Mouse (Mus musculus): ENCODE results near the gene Sdhc.
"Not testable (repeated sequence)": the region's sequence is repeated elsewhere in the genome, so short reads cannot be mapped to it uniquely, and the experiment has no call there.

Sdhc gene

GRCm38 (mm10) chr1:171079825-171080224 is 70.6 kb downstream of the Sdhc start:
- not testable (repeated sequence) for DNase-seq (ENCODE audit: low spot score in 2 of 2)

- not testable (repeated sequence) for DNase-seq (ENCODE audit: low spot score in 2 of 2)
Measured at GRCm38 (mm10) chr1:171079345-171079744, 71.1 kb downstream of the Sdhc start.

DNA sequence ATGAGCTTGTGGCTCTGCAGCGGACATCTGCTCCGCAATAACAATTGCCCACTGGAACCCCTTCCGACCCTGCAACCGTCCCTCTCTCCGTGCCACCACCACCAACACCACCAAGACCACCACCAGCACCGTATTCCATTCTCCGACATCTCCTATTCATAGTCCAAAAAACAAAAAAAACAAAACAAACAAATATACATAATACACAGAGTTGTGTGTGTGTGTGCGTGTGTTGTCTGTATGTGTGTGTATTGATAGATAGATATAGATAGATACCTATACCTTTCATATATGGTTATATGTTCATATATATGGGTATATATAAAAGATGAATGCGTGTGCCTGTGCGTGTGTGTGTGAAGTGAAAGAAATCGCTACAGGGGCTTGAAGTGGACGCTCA is 72.0 kb downstream of the Sdhc start:
- DNase-seq (ENCODE audit: low spot score in 2 of 2) = not testable (repeated sequence)

GRCm38 (mm10) chr1:171077955-171078354 is 72.4 kb downstream of the Sdhc start:
- peak in 1 of 2 experiments; percentile 41 for DNase-seq (ENCODE audit: low spot score in 2 of 2)

DNA sequence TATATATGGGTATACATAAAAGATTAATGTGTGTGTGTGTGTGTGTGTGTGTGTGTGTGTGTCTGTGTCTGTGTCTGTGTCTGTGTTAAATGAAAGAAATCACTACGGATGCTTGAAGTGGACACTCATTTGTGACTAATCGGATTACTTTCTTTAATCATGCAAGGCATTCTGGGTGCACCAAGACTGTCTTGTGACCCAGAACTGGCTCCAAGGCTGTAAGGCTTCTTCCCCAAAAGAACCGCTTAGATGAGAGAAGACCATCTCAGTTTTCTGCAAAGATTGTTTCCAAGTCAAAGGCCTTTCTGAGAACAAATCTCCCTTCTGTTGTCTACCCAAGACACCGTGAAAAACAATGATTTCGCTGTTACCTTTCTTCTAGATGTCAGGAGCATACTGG is 73.2 kb downstream of the Sdhc start:
- DNase-seq (ENCODE audit: low spot score in 2 of 2) = not testable (repeated sequence)
